Mouse (Mus musculus) neural tube, embryonic 11.5 days (tissue): Measurements from ENCODE around the gene Rbm47. TPM values are rescaled to one million over a fixed set of nuclear protein-coding genes. Genes with fewer than 3 reads are reported as not detected.

ENCODE experiments used
- ATAC-seq: fragments of 200-750 bp; cut with Nextera tagmentation; 2 replicates; pipeline ENCODE4 v1.8.0; 2017; ENCODE audit warnings: moderate number of reproducible peaks, mild to moderate bottlenecking, moderate TSS enrichment, moderate library complexity; ENCODE audit not compliant: insufficient read depth, low FRiP score, low TSS enrichment
- DNase-seq: peaks from one replicate; pipeline ENCODE4 v3.0.0-alpha.2; 2015; ENCODE audit warnings: low spot score
- H3K27ac ChIP-seq: fragments of 300-500 bp; sonication (generic); 2 replicates; pipeline ENCODE4 v1.5.1; 2014; ENCODE audit warnings: low read depth, mild to moderate bottlenecking, low read length
- H3K27me3 ChIP-seq: fragments of 300-500 bp; sonication (generic); 2 replicates; pipeline ENCODE4 v1.6.1; 2014; ENCODE audit warnings: mild to moderate bottlenecking, low read length, mixed read lengths; ENCODE audit not compliant: control insufficient read depth, insufficient read depth
- H3K36me3 ChIP-seq: fragments of 300-500 bp; sonication (generic); 2 replicates; pipeline ENCODE4 v1.6.1; 2014; ENCODE audit warnings: mild to moderate bottlenecking, low read length, moderate library complexity, mixed read lengths; ENCODE audit not compliant: control insufficient read depth, insufficient read depth
- H3K4me1 ChIP-seq: fragments of 300-500 bp; sonication (generic); 2 replicates; pipeline ENCODE4 v1.6.1; 2014; ENCODE audit warnings: low read length, mixed read lengths; ENCODE audit not compliant: control insufficient read depth, insufficient read depth
- H3K4me2 ChIP-seq: fragments of 300-500 bp; sonication (generic); 2 replicates; pipeline ENCODE4 v1.6.1; 2014; ENCODE audit warnings: low read depth, mild to moderate bottlenecking, moderate library complexity
- H3K4me3 ChIP-seq: fragments of 300-500 bp; sonication (generic); 2 replicates; pipeline ENCODE4 v1.5.1; 2014; ENCODE audit warnings: low read depth, low read length
- H3K9ac ChIP-seq: fragments of 300-500 bp; sonication (generic); 2 replicates; pipeline ENCODE4 v1.6.1; 2014; ENCODE audit warnings: mild to moderate bottlenecking, low read length
- H3K9me3 ChIP-seq: fragments of 300-500 bp; sonication (generic); 2 replicates; pipeline ENCODE4 v1.6.1; 2016; ENCODE audit warnings: low read length; ENCODE audit not compliant: control insufficient read depth
- WGBS: fragments of 180-500 bp; shearing (Covaris S2); extraction: QIAGEN DNeasy Blood & Tissue Kit; methylation state at CpG from one replicate; pipeline ENCODE4 v1.1.7; 2014; 5-methylcytosine and 5-hydroxymethylcytosine counted together
- polyA plus RNA-seq: library from polyadenylated mRNA; unstranded; fragments of >200 nt; fragmentation: Nextera tagmentation; extraction: Ambion mirVana; gene quantifications from 2 replicates; pipeline ENCODE4 v1.2.1, GENCODE M21; 2014

Gene Rbm47
- polyA plus RNA-seq, 1 experiment from 2014 or later: 1.9 TPM

GRCm38 (mm10) chr5:66150706-66151300 is 22.1 kb downstream of the Rbm47 start:
- H3K9me3 ChIP-seq: no peaks in the 10 kb centered on the region
- H3K4me1 ChIP-seq: peaks cover 5% of the 10 kb centered on the region; the same call in 1 of the 2 replicates
- H3K27ac ChIP-seq: no peak overlapping the region
- ATAC-seq (0 out of 2 replicates have a peak, but pooled peaks have one; percentile 27), DNase-seq (peak; percentile 70)
- H3K9ac ChIP-seq: peak overlapping the region; percentile 23; the same call in 1 of the 2 replicates
- peak overlapping the region; percentile 34 for H3K4me3 ChIP-seq
- peaks cover 22% of the 10 kb centered on the region for H3K27me3 ChIP-seq
- no peaks in the 10 kb centered on the region for H3K36me3 ChIP-seq
- peak overlapping the region; percentile 78 for H3K4me2 ChIP-seq
- under 1% methylated on average over 43 of the region's 43 CpGs for whole genome bisulfite sequencing

DNA sequence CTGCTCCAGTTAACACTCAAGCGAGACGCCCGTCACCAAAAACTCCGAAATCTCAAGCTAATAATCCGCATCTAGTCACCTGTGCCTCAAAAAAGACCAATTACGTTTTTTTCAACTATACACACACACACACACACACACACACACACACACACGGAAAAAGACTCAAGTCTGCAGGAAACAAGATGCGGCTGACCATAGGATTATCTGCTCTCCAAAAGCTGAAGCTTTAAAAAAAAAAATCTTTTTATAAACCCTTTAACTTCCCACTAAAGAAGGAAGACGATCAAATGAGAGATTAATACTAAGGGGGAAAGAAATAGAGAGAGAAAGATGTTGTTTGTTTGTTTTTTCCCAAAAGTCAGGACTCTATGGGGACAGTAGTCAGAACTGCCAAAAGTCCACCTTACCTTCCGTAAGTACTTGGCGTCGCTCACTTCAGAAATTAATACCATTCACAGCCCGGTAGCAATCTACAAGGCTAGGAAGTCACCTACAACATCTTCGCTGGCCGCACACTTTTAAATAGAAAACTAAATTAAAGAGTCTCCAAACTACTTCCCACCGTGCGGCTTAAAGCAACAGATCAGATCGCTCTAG is 22.7 kb downstream of the Rbm47 start:
- Histone ChIP-seq H3K9ac (peak overlapping the region; percentile 23; the same call in 1 of the 2 replicates), H3K4me3 (peak overlapping the region; percentile 34), H3K27ac (no peak overlapping the region), H3K4me2 (peak overlapping the region; percentile 78), H3K36me3 (no peaks in the 10 kb centered on the region), H3K27me3 (peaks cover 22% of the 10 kb centered on the region), H3K9me3 (no peaks in the 10 kb centered on the region), H3K4me1 (peaks cover 5% of the 10 kb centered on the region; the same call in 1 of the 2 replicates)
- under 1% methylated on average over 18 of the region's 18 CpGs for WGBS
- no peak for ATAC-seq
- no peak for DNase-seq

- ATAC-seq (no peak), DNase-seq (no peak)
- Histone ChIP-seq H3K4me3 (no peak overlapping the region), H3K9ac (no peak overlapping the region), H3K27ac (no peak overlapping the region), H3K36me3 (no peaks in the 10 kb centered on the region), H3K9me3 (no peaks in the 10 kb centered on the region), H3K27me3 (peaks cover 22% of the 10 kb centered on the region), H3K4me2 (no peak overlapping the region), H3K4me1 (peaks cover 5% of the 10 kb centered on the region; the same call in 1 of the 2 replicates)
- WGBS: 51% methylated on average over 3 of the region's 3 CpGs
These were observed 23.3 kb downstream of the Rbm47 start for GRCm38 (mm10) chr5:66149571-66149970.

DNA sequence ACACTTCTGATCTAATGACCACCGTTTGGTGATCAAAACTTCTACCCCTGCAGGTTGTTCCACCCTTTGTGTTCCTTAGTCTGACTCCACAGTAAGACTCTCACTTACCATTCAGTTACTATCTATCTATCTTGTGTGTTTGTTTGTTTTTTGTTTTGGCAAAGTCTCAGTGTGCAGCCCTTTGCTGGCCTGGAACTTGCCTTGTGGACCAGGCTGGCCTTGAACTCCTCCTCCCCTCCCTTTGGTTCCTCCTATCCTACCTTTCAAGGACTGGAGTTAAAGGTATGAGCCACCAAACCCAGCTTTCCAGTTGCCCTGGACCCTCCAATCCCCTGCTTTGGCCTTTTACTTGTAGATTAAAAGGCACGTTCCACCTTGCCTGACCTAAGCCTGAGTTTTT is 23.8 kb downstream of the Rbm47 start:
- ATAC-seq: no peak
- H3K4me2 ChIP-seq: no peak overlapping the region
- 68% methylated on average over 2 of the region's 2 CpGs for WGBS

GRCm38 (mm10) chr5:66147313-66147712 is 25.6 kb downstream of the Rbm47 start:
- no peak overlapping the region for H3K9ac ChIP-seq
- H3K4me1 ChIP-seq: peaks cover 5% of the 10 kb centered on the region; the same call in 1 of the 2 replicates
- H3K4me2 ChIP-seq: no peak overlapping the region
- no peaks in the 10 kb centered on the region for H3K9me3 ChIP-seq
- H3K4me3 ChIP-seq: no peak overlapping the region
- H3K27me3 ChIP-seq: peaks cover 22% of the 10 kb centered on the region
- ATAC-seq: no peak
- DNase-seq: no peak
- H3K36me3 ChIP-seq: no peaks in the 10 kb centered on the region
- WGBS: 98% methylated on average over 3 of the region's 3 CpGs
- no peak overlapping the region for H3K27ac ChIP-seq

More for the DNA sequence above, 23.8 kb downstream of the Rbm47 start:
- Histone ChIP-seq H3K9ac (no peak overlapping the region), H3K9me3 (no peaks in the 10 kb centered on the region), H3K27me3 (peaks cover 22% of the 10 kb centered on the region), H3K27ac (no peak overlapping the region), H3K4me1 (peaks cover 5% of the 10 kb centered on the region; the same call in 1 of the 2 replicates), H3K4me3 (no peak overlapping the region), H3K36me3 (no peaks in the 10 kb centered on the region)
- DNase-seq: no peak

- H3K4me3 ChIP-seq: no peak overlapping the region
- H3K27ac ChIP-seq: no peak overlapping the region
- H3K27me3 ChIP-seq: peaks cover 8% of the 10 kb centered on the region
- no peak overlapping the region for H3K4me2 ChIP-seq
- H3K9me3 ChIP-seq: no peaks in the 10 kb centered on the region
- 92% methylated on average over 5 of the region's 5 CpGs for WGBS
- no peaks in the 10 kb centered on the region for H3K36me3 ChIP-seq
- no peak overlapping the region for H3K9ac ChIP-seq
- no peaks in the 10 kb centered on the region for H3K4me1 ChIP-seq
- DNase-seq: no peak
- ATAC-seq: no peak
These were observed 27.3 kb downstream of the Rbm47 start for GRCm38 (mm10) chr5:66145583-66145982.

DNA sequence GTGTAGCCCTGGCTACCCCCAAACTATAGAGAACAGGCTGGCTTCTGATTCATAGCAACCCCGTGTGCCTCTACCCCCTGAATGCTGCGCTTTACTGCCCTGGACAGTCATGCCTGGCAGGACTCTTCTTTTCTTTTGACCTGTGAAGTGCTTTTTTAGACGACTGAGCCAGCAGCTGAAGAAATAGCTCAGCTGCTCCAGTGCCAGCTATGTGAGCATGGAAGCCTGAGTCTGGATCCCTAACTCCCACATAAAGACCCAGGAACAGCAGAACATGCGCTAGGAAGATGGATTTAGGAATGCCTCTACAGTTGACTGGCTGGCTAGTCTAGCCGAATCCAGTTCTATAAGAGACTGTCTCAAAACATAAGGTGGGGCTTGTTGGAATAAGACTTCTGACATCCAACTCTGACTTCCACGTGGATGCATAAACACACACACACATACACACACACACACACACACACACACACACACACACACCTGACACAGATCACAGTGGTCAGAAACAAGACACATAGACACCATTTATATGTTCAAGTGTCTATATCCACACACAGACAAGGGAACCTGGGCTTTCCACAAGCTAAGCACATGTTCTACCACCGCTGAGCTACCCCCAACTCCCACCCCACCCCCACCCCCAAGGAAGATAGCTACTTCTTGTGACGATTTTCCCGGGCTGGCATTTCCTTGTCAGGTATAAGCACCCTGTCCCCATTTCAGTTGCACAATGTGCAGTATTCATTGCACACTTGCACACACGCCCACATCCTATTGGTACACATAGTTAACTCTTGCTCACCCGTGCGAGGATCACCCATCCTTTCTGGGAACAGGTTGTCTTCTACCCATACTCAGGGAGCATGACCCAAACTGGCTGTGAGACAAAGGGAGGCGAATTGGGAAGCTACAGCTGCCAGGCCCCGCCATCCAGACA is 29.6 kb downstream of the Rbm47 start:
- Histone ChIP-seq H3K4me2 (no peak overlapping the region), H3K9me3 (no peaks in the 10 kb centered on the region), H3K4me1 (no peaks in the 10 kb centered on the region), H3K27me3 (no peaks in the 10 kb centered on the region), H3K27ac (no peak overlapping the region), H3K9ac (no peak overlapping the region), H3K36me3 (no peaks in the 10 kb centered on the region), H3K4me3 (no peak overlapping the region)
- DNase-seq (no peak), ATAC-seq (no peak)
- WGBS: 87% methylated on average over 14 of the region's 14 CpGs

- Histone ChIP-seq H3K4me2 (no peak overlapping the region), H3K9me3 (no peaks in the 10 kb centered on the region), H3K4me1 (no peaks in the 10 kb centered on the region), H3K27ac (no peak overlapping the region), H3K27me3 (no peaks in the 10 kb centered on the region), H3K9ac (no peak overlapping the region), H3K36me3 (no peaks in the 10 kb centered on the region), H3K4me3 (no peak overlapping the region)
- DNase-seq: no peak
- ATAC-seq: no peak
- WGBS: 86% methylated on average over 4 of the region's 4 CpGs
These were observed 31.4 kb downstream of the Rbm47 start for GRCm38 (mm10) chr5:66141474-66141873.
